Mouse (Mus musculus) urinary bladder, adult 2 months (tissue): ENCODE data around the gene Scn3b. TPM values are rescaled to one million over a fixed set of nuclear protein-coding genes. Genes with fewer than 3 reads are reported as not detected.

Experiments used
- DNase-seq: peaks from one replicate; pipeline ENCODE4 v3.0.0; 2022; ENCODE audit warnings: low spot score
- polyA plus RNA-seq: library from polyadenylated mRNA; depleted of rRNA; stranded (reverse); fragments of >200 nt; gene quantifications from 2 replicates; pipeline ENCODE4 v1.2.3, GENCODE M21; 2012

Gene Scn3b
- polyA plus RNA-seq, 1 experiment = 1.4 TPM

GRCm38 (mm10) chr9:40268748-40269102, 292 bp upstream of the Scn3b start:
- DNase-seq = no peak

GRCm38 (mm10) chr9:40269880-40270279, 863 bp downstream of the Scn3b start:
- DNase-seq = no peak

- DNase-seq = no peak
Observed at GRCm38 (mm10) chr9:40271075-40271474, 2.1 kb downstream of the Scn3b start.

GRCm38 (mm10) chr9:40272822-40273221, 3.8 kb downstream of the Scn3b start:
- DNase-seq = no peak

- no peak for DNase-seq
Observed at GRCm38 (mm10) chr9:40275904-40276303, 6.9 kb downstream of the Scn3b start.

- DNase-seq = no peak
Observed at GRCm38 (mm10) chr9:40277671-40278070, 8.7 kb downstream of the Scn3b start.

- DNase-seq = no peak
Observed at GRCm38 (mm10) chr9:40279438-40279837, 10.4 kb downstream of the Scn3b start.

- DNase-seq = no peak
Observed at GRCm38 (mm10) chr9:40282968-40283367, 14.0 kb downstream of the Scn3b start.

- DNase-seq = no peak
Observed at GRCm38 (mm10) chr9:40292475-40292874, 23.5 kb downstream of the Scn3b start.

- no peak for DNase-seq
Observed at GRCm38 (mm10) chr9:40293286-40293685, 24.3 kb downstream of the Scn3b start.

- DNase-seq = no peak
Observed at GRCm38 (mm10) chr9:40293740-40294139, 24.7 kb downstream of the Scn3b start.

- no peak for DNase-seq
Observed at GRCm38 (mm10) chr9:40294210-40294609, 25.2 kb downstream of the Scn3b start.

- no peak for DNase-seq
Observed at GRCm38 (mm10) chr9:40294866-40295265, 25.8 kb downstream of the Scn3b start.

- no peak for DNase-seq
Observed at GRCm38 (mm10) chr9:40296251-40296650, 27.2 kb downstream of the Scn3b start.

- DNase-seq = no peak
Observed at GRCm38 (mm10) chr9:40297969-40298368, 29.0 kb downstream of the Scn3b start.

GRCm38 (mm10) chr9:40299323-40299722, 30.3 kb downstream of the Scn3b start:
- DNase-seq = no peak

GRCm38 (mm10) chr9:40300018-40300989, 31.3 kb downstream of the Scn3b start:
- no peak for DNase-seq

- no peak for DNase-seq
Observed at GRCm38 (mm10) chr9:40301475-40301874, 32.5 kb downstream of the Scn3b start.

- no peak for DNase-seq
Observed at GRCm38 (mm10) chr9:40302375-40302774, 33.4 kb downstream of the Scn3b start.

GRCm38 (mm10) chr9:40304243-40304642, 35.2 kb downstream of the Scn3b start:
- DNase-seq = no peak

- DNase-seq = no peak
Observed at GRCm38 (mm10) chr9:40307311-40307710, 38.3 kb downstream of the Scn3b start.

GRCm38 (mm10) chr9:40309876-40310275, 40.9 kb downstream of the Scn3b start:
- DNase-seq = no peak

GRCm38 (mm10) chr9:40311813-40312212, 42.8 kb downstream of the Scn3b start:
- DNase-seq = no peak
